Mouse (Mus musculus) thymus, adult 2 months (tissue): ENCODE measurements around the gene Dstyk. TPM values are rescaled to one million over a fixed set of nuclear protein-coding genes. Genes with fewer than 3 reads are reported as not detected.
A peak's percentile ranks its signal among the peaks of the same experiment; 100 is the strongest.

ENCODE experiments used
- DNase-seq: peaks from one replicate; pipeline ENCODE4 v3.0.0; 2021
- H3K27ac ChIP-seq: fragments of 200-500 bp; 2 replicates; pipeline ENCODE4 v1.5.1; 2012; ENCODE audit warnings: low read length, control low read depth; ENCODE audit not compliant: control insufficient read depth, insufficient read depth
- H3K27me3 ChIP-seq: fragments of 200-500 bp; 2 replicates; pipeline ENCODE4 v1.6.1; 2012; ENCODE audit warnings: mild to moderate bottlenecking, low read length, moderate library complexity, mixed read lengths; ENCODE audit not compliant: control insufficient read depth, insufficient read depth
- H3K36me3 ChIP-seq: fragments of 200-500 bp; 2 replicates; pipeline ENCODE4 v1.6.1; 2012; ENCODE audit warnings: mild to moderate bottlenecking, low read length, moderate library complexity; ENCODE audit not compliant: control insufficient read depth, insufficient read depth
- H3K4me1 ChIP-seq: fragments of 200-500 bp; replicated peaks from 2 replicates; pipeline ENCODE4 v1.6.1; 2012; ENCODE audit warnings: low read length; ENCODE audit not compliant: control insufficient read depth, insufficient read depth
- H3K4me3 ChIP-seq: fragments of 200-500 bp; 2 replicates; pipeline ENCODE4 v1.5.1; 2012; ENCODE audit warnings: mild to moderate bottlenecking, low read length, control low read depth, moderate library complexity; ENCODE audit not compliant: control insufficient read depth, insufficient read depth
- CTCF ChIP-seq: fragments of 200-500 bp; IDR thresholded peaks from 2 replicates; pipeline ENCODE4 v1.5.1; 2012; ENCODE audit warnings: mild to moderate bottlenecking, control low read depth, low read length, moderate library complexity, borderline replicate concordance; ENCODE audit not compliant: control insufficient read depth, poor library complexity, insufficient read depth; ENCODE audit errors: extremely low read depth
- POLR2A ChIP-seq: fragments of 200-500 bp; IDR thresholded peaks from 2 replicates; pipeline ENCODE4 v1.6.1; 2012; ENCODE audit warnings: mild to moderate bottlenecking, low read length, control low read depth, moderate library complexity; ENCODE audit not compliant: control insufficient read depth, poor library complexity, insufficient read depth; ENCODE audit errors: extremely low read depth
- WGBS: fragments of 180-500 bp; shearing (Covaris S2); methylation state at CpG from one replicate; pipeline ENCODE4 v1.1.7; 2018; 5-methylcytosine and 5-hydroxymethylcytosine counted together
- polyA plus RNA-seq: library from polyadenylated mRNA; depleted of rRNA; stranded (reverse); fragments of >200 nt; gene quantifications from 2 replicates; pipeline ENCODE4 v1.2.3, GENCODE M21; 2012

The Dstyk gene
- polyA plus RNA-seq, 1 experiment, result 6.8 TPM

DNA sequence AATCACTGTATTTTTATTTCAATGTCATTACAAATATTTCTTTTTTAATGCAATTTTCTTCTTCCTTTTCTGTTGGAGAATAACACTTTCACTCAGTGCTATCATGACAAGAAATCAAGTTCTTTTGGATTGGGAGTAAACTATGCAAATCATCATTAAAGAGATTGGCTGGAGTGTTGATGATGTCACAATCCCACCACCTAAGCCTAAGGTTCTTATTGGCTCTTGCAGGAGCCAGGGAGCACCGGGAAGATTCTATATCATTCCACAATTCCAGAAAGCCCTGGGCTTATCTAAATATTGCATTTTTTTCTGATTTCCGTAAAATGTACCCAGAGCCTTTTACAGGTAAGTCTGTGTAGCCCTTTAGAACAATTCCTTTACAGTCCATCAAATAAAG lies 20.6 kb upstream of the Dstyk start:
- 80% methylated on average over 2 of the region's 2 CpGs for WGBS
- H3K27me3 ChIP-seq, result no peaks in the 10 kb centered on the region; the same call in 1 of the 2 replicates
- no peak overlapping the region for H3K27ac ChIP-seq
- no peaks in the 10 kb centered on the region for H3K36me3 ChIP-seq
- no peak for DNase-seq
- 0 out of 2 replicates have a peak, but pooled peaks cover under 1% of the 10 kb centered on the region for H3K4me1 ChIP-seq
- TF ChIP-seq POLR2A, result no peak
- TF ChIP-seq CTCF, result no peak
- H3K4me3 ChIP-seq, result no peak overlapping the region

DNA sequence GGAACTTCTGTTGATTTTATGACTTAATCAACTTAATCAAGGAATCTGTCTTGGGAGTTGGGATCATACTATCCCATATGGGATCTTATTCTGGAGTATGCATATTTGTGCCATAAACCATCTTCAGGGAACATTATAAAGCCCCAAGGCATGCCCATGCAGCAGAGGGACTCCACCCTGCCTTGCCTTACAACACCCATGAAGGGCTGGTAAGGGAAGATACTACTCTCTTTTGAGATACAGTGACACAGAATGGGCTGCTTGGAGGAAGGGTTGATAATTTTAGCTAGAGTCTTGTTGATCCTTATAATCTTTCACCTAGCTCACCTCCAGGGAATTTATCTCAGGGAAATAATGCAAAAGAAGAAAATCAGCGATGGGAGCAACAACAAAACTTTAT lies 16.8 kb upstream of the Dstyk start:
- Histone ChIP-seq H3K4me1 (no peaks in the 10 kb centered on the region), H3K36me3 (no peaks in the 10 kb centered on the region), H3K27me3 (no peaks in the 10 kb centered on the region), H3K27ac (no peak overlapping the region), H3K4me3 (no peak overlapping the region)
- DNase-seq, result no peak
- 75% methylated on average over 1 of the region's 1 CpGs for WGBS
- TF ChIP-seq POLR2A, result no peak
- TF ChIP-seq CTCF, result no peak

DNA sequence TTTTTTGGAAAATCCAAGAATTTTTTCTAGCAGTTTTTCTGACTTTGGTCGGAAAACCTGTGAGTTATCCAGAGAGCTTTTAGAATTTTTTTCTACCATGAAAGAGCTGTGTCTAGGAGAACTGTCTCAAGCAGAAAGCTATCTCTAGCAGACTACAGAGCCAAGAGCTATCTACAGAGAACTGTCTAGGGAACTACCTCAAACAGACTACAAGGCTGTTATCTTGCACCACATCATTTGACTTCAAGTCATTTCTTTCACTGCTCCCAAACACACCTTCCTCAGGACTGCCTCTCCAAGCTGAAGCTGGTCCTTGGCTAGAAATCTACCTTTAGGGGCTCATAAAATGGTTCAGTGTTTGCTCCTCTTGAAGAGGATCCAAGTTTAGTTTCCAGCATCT lies 15.5 kb upstream of the Dstyk start:
- Histone ChIP-seq H3K27ac (no peak overlapping the region), H3K36me3 (no peaks in the 10 kb centered on the region), H3K4me1 (no peaks in the 10 kb centered on the region), H3K27me3 (no peaks in the 10 kb centered on the region), H3K4me3 (no peak overlapping the region)
- 100% methylated on average over 1 of the region's 1 CpGs for WGBS
- TF ChIP-seq CTCF (no peak), POLR2A (no peak)
- no peak for DNase-seq

DNA sequence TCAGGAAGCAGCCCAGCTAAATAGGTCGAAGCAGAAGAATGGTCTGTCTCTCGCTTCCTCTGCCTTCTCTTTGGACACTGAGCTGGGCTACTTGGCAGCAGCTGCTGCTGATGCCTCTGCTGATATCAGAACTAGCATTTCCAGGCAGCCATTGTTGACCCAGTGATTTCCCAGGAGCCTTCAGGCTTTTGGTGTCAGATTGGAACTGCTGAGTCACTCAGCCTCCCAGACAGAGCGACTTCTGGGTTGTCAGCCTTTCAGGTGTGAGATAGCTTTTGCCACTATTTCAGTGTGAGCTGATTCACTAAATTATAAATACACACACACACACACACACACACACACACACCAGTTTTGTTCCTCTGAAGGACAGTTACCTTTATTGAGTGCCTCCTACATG lies 6.7 kb upstream of the Dstyk start:
- TF ChIP-seq POLR2A (no peak), CTCF (no peak)
- no peak overlapping the region for H3K27ac ChIP-seq
- DNase-seq, result no peak
- 61% methylated on average over 3 of the region's 3 CpGs for WGBS
- H3K27me3 ChIP-seq, result no peaks in the 10 kb centered on the region
- no peaks in the 10 kb centered on the region for H3K36me3 ChIP-seq
- H3K4me3 ChIP-seq, result no peak overlapping the region
- no peaks in the 10 kb centered on the region for H3K4me1 ChIP-seq

DNA sequence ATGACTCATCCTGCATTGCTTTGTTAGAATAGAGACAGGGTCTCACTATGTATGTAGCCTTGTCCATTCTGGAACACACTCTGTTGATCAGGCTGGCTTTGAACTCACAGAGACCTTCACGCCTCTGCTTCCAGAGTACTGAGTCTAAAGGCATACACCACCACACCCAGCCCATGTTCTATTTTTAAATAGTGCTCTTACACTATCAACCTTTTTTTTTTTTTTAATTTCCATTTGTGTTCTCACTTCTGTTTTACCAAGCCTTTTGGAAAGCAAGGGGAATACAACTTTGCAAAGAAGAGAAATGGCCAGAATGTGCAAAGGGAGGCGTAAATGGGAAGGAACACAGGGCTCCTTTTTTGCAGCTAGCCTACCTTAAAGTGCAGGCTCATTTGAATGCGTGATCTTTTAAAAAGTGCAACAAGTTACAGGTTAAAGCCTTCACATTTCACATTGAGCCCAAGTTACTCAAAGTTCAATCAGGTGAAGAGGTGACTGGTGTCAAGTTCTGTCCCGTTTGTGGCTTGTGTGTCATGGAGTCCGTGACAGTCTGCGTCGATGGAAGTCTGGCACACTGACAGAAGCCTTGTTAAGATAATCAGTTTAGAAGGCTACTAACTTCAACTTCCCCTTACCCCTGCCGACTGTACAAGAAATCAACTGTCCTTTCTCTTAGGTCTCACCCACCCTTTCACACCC lies 962 bp upstream of the Dstyk start:
- Histone ChIP-seq H3K4me1 (peaks cover 9% of the 10 kb centered on the region), H3K4me3 (no peak overlapping the region), H3K27me3 (no peaks in the 10 kb centered on the region), H3K27ac (no peak overlapping the region), H3K36me3 (no peaks in the 10 kb centered on the region)
- TF ChIP-seq POLR2A (no peak), CTCF (no peak)
- WGBS, result 36% methylated on average over 8 of the region's 8 CpGs
- no peak for DNase-seq

DNA sequence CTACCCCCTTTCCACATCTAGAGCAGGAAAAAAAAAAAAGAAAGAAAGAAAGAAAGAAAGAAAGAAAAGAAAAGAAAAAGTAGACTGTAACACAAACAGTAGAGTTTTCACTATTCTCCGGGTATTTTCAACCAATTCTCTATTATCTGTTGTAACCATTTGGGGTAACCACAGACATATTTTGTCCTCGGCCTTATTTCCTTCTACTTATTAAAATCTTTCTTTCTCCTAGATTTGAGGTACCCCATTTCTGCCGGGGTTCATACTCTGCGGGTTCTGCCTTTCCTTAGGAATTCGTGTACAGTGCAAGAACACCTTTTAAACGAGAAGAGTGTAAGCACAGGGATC lies 438 bp upstream of the Dstyk start:
- no peak overlapping the region for H3K27ac ChIP-seq
- WGBS, result under 1% methylated on average over 6 of the region's 6 CpGs
- no peaks in the 10 kb centered on the region for H3K36me3 ChIP-seq
- H3K27me3 ChIP-seq, result no peaks in the 10 kb centered on the region
- H3K4me1 ChIP-seq, result peaks cover 9% of the 10 kb centered on the region
- no peak for TF ChIP-seq POLR2A
- TF ChIP-seq CTCF, result no peak
- DNase-seq, result no peak
- peak overlapping the region; percentile 76 for H3K4me3 ChIP-seq

- DNase-seq, result no peak
- H3K4me1 ChIP-seq, result peaks cover 9% of the 10 kb centered on the region
- H3K27ac ChIP-seq, result no peak overlapping the region
- no peaks in the 10 kb centered on the region for H3K27me3 ChIP-seq
- WGBS, result 56% methylated on average over 2 of the region's 2 CpGs
- no peak overlapping the region for H3K4me3 ChIP-seq
- no peaks in the 10 kb centered on the region for H3K36me3 ChIP-seq
- no peak for TF ChIP-seq CTCF
- no peak for TF ChIP-seq POLR2A
Measured at GRCm38 (mm10) chr1:132420206-132420605, 2.9 kb downstream of the Dstyk start.
